8 mouse cellular contexts compared by ENCODE assay signal in the genomic region with DNA sequence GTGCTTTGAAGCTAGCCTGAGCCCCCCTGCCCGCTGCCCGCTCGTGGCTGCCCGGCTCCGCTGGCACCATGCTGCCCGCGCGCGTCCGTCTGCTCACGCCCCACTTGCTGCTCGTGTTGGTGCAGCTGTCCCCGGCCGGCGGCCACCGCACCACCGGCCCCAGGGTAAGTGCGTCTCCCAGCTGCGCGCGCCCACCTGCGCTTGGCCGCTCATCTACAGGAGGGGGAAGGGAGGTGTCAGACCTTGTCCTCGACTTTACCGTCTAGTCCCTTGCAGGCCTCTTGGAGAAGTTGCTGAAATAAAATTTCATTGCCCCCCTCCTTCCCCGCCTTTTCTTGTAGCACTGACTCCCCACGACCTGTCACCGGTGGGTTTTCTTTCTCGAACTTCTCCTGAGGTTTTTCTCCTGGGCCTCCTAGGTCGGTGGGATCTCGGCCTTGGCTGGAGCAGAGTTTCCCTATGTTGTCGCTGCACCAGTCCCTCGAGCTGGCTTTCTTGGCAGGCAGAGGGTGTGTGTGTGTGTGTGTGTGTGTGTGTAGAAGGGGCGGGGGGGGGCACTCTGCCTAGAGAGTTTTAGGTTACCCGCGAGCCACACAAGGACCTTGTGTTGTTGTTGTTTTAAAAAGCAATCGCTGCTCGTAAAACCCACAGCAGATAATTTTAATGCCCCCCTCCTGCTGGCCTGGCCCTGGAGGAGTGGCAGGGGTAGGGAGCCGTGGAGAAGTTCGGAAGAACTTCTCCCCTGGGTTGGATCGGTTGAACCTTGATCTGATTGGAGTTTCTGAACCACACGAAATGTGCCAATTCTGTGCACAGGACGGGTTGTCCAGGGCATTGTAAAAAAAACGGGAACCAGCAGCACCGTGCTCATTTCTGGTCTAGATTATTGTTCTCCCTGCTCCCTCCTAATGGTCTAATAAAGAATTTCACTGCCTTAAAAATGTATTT. TPM values are rescaled to one million over a fixed set of nuclear protein-coding genes. Genes with fewer than 3 reads are reported as not detected.
DNase-seq lines count a peak whose midpoint lies in the region; ATAC-seq and TF ChIP-seq lines count a peak whose summit lies in the region.

No protein-coding gene starts in this region.

- no peak for TF ChIP-seq CTCF in cerebellum, adult 2 months (IDR thresholded peaks at IDR 0.05; ENCODE audit: borderline replicate concordance, insufficient read depth, low read depth, low read length)

- H3K9ac ChIP-seq in heart, embryonic 13.5 days, result peak overlapping the region; percentile 80
- H3K9ac ChIP-seq in heart, embryonic 16.5 days (ENCODE audit: low read length), result peak overlapping the region; percentile 65
- peak overlapping the region; percentile 34; the same call in 1 of the 2 replicates for H3K9ac ChIP-seq in liver, embryonic 11.5 days (ENCODE audit: low read depth, low read length)
- peak overlapping the region; percentile 71 for H3K9ac ChIP-seq in stomach, embryonic 16.5 days (ENCODE audit: low read length)

- ATAC-seq in heart, embryonic 13.5 days (ENCODE audit: extremely low read depth, insufficient number of reproducible peaks, low FRiP score, low TSS enrichment), result no peak
- ATAC-seq in heart, embryonic 16.5 days (replicated peaks; ENCODE audit: extremely low read depth, insufficient read depth, low FRiP score), result peak; percentile 20
- ATAC-seq in liver, embryonic 11.5 days (replicated peaks; ENCODE audit: low FRiP score), result peak; percentile 31; the same call in 1 of the 2 replicates
- peak; percentile 19; the same call in 1 of the 2 replicates for ATAC-seq in stomach, embryonic 16.5 days (ENCODE audit: insufficient read depth, low FRiP score)

- no peak overlapping the region for H3K27ac ChIP-seq in heart, embryonic 13.5 days (replicated peaks)
- no peak overlapping the region for H3K27ac ChIP-seq in cerebellum, adult 2 months (ENCODE audit: insufficient read depth, low read length)
- no peak overlapping the region for H3K27ac ChIP-seq in heart, embryonic 16.5 days (ENCODE audit: low read length)
- no peak overlapping the region for H3K27ac ChIP-seq in liver, embryonic 11.5 days (ENCODE audit: low read depth, low read length)
- H3K27ac ChIP-seq in stomach, embryonic 16.5 days (ENCODE audit: low read length), result no peak overlapping the region; the same call in 1 of the 2 replicates

- intact Hi-C loops in heart, postnatal 25 days (cut with DNase I), result no loop called here

- H3K4me1 ChIP-seq in heart, embryonic 13.5 days, result peaks cover 17% of the 10 kb centered on the region
- H3K4me1 ChIP-seq in cerebellum, adult 2 months (ENCODE audit: control insufficient read depth, insufficient read depth, low read length), result peaks cover 6% of the 10 kb centered on the region
- no peaks in the 10 kb centered on the region for H3K4me1 ChIP-seq in heart, embryonic 16.5 days (ENCODE audit: control insufficient read depth, insufficient read depth, low read length)
- H3K4me1 ChIP-seq in liver, embryonic 11.5 days (replicated peaks; ENCODE audit: control insufficient read depth, insufficient read depth, low read length), result peaks cover 3% of the 10 kb centered on the region; the same call in 1 of the 2 replicates
- H3K4me1 ChIP-seq in stomach, embryonic 16.5 days (ENCODE audit: control insufficient read depth, insufficient read depth, low read length), result peaks cover 11% of the 10 kb centered on the region; the same call in 1 of the 2 replicates

- peaks cover 67% of the 10 kb centered on the region for H3K27me3 ChIP-seq in heart, embryonic 13.5 days (replicated peaks)
- no peaks in the 10 kb centered on the region for H3K27me3 ChIP-seq in cerebellum, adult 2 months (ENCODE audit: control insufficient read depth, insufficient read depth, low read length)
- peaks cover 36% of the 10 kb centered on the region for H3K27me3 ChIP-seq in heart, embryonic 16.5 days (ENCODE audit: control insufficient read depth, insufficient read depth, low read length)
- H3K27me3 ChIP-seq in liver, embryonic 11.5 days (replicated peaks; ENCODE audit: control insufficient read depth, insufficient read depth, low read length), result peaks cover 28% of the 10 kb centered on the region
- H3K27me3 ChIP-seq in stomach, embryonic 16.5 days (ENCODE audit: control insufficient read depth, insufficient read depth, low read length), result peaks cover 12% of the 10 kb centered on the region

- H3K4me3 ChIP-seq in heart, embryonic 13.5 days, result peak overlapping the region; percentile 73
- H3K4me3 ChIP-seq in cerebellum, adult 2 months (replicated peaks; ENCODE audit: insufficient read depth, low read depth, low read length), result peak overlapping the region; percentile 55
- peak overlapping the region; percentile 65 for H3K4me3 ChIP-seq in heart, embryonic 16.5 days (ENCODE audit: low read length)
- peak overlapping the region; percentile 60 for H3K4me3 ChIP-seq in liver, embryonic 11.5 days (ENCODE audit: low read depth, low read length)
- peak overlapping the region; percentile 57 for H3K4me3 ChIP-seq in stomach, embryonic 16.5 days (replicated peaks; ENCODE audit: low read length)

- H3K4me2 ChIP-seq in heart, embryonic 13.5 days, result peak overlapping the region; percentile 98
- peak overlapping the region; percentile 97 for H3K4me2 ChIP-seq in heart, embryonic 16.5 days (ENCODE audit: low read depth, low read length)
- peak overlapping the region; percentile 80 for H3K4me2 ChIP-seq in liver, embryonic 11.5 days
- H3K4me2 ChIP-seq in stomach, embryonic 16.5 days (ENCODE audit: low read depth, low read length), result peak overlapping the region; percentile 82

- H3K9me3 ChIP-seq in heart, embryonic 13.5 days, result no peaks in the 10 kb centered on the region
- H3K9me3 ChIP-seq in heart, embryonic 16.5 days (replicated peaks; ENCODE audit: control insufficient read depth, low read length), result no peaks in the 10 kb centered on the region
- H3K9me3 ChIP-seq in liver, embryonic 11.5 days (ENCODE audit: control insufficient read depth, low read length), result no peaks in the 10 kb centered on the region
- H3K9me3 ChIP-seq in stomach, embryonic 16.5 days (replicated peaks; ENCODE audit: control insufficient read depth, low read length), result no peaks in the 10 kb centered on the region

- TF ChIP-seq POLR2A in cerebellum, adult 2 months (IDR thresholded peaks at IDR 0.05; ENCODE audit: borderline replicate concordance, insufficient read depth, low read length), result no peak

- 7% methylated on average over 45 of the region's 45 CpGs for WGBS in heart, embryonic 13.5 days
- WGBS in cerebellum, adult 2 months, result 14% methylated on average over 45 of the region's 45 CpGs
- 5% methylated on average over 45 of the region's 45 CpGs for WGBS in heart, embryonic 16.5 days
- WGBS in liver, embryonic 11.5 days, result 7% methylated on average over 44 of the region's 45 CpGs
- 4% methylated on average over 45 of the region's 45 CpGs for WGBS in stomach, embryonic 16.5 days

- no peaks in the 10 kb centered on the region for H3K36me3 ChIP-seq in heart, embryonic 13.5 days
- no peaks in the 10 kb centered on the region for H3K36me3 ChIP-seq in heart, embryonic 16.5 days (ENCODE audit: control insufficient read depth, insufficient read depth)
- H3K36me3 ChIP-seq in liver, embryonic 11.5 days (ENCODE audit: control insufficient read depth, insufficient read depth, low read length), result no peaks in the 10 kb centered on the region
- no peaks in the 10 kb centered on the region for H3K36me3 ChIP-seq in stomach, embryonic 16.5 days (ENCODE audit: control insufficient read depth, insufficient read depth, low read length)

- no peak for DNase-seq in heart, postnatal 25 days (ENCODE audit: low spot score)
- peak; percentile 28 for DNase-seq in ES-CJ7 (ENCODE audit: low read depth, low spot score)
- DNase-seq in cerebellum, adult 2 months, result no peak
- DNase-seq in liver, embryonic 11.5 days (ENCODE audit: low spot score), result peak; percentile 48
- no peak for DNase-seq in frontal cortex, postnatal 14 days (ENCODE audit: low spot score in 2 of 2)

RNA-seq across cellular contexts. Expression of gene Smoc1, which starts 0.7 kb away (rescaled TPM):
- polyA plus RNA-seq in heart, embryonic 13.5 days (2015; fragmentation: Nextera tagmentation; extraction: Ambion mirVana), result 7.3 and 7.5 TPM in 2 replicates
- 1 to 10 TPM; 5.3 to 6.8 TPM for total RNA-seq in heart, postnatal 25 days (2021)
- 10.3 and 10.8 TPM in 2 replicates for polyA plus RNA-seq in cerebellum, adult 2 months (2012; rRNA removed)
- polyA plus RNA-seq in heart, embryonic 16.5 days (2015; fragmentation: Nextera tagmentation; extraction: Ambion mirVana), result 6.8 and 8.6 TPM in 2 replicates
- 10.9 and 12.7 TPM in 2 replicates for polyA plus RNA-seq in liver, embryonic 11.5 days (2014; fragmentation: Nextera tagmentation; extraction: Ambion mirVana)
- 6.9 and 7.9 TPM in 2 replicates for polyA plus RNA-seq in stomach, embryonic 16.5 days (2015; fragmentation: Nextera tagmentation; extraction: Ambion mirVana)

RNA-seq across cellular contexts. Expression of gene Slc10a1, which starts 58.8 kb away (rescaled TPM):
- polyA plus RNA-seq in heart, embryonic 13.5 days (2015; fragmentation: Nextera tagmentation; extraction: Ambion mirVana), result 0.47 and 0.61 TPM in 2 replicates
- total RNA-seq in heart, postnatal 25 days (2021), result not detected
- polyA plus RNA-seq in cerebellum, adult 2 months (2012; rRNA removed), result not detected in 2 replicates
- polyA plus RNA-seq in heart, embryonic 16.5 days (2015; fragmentation: Nextera tagmentation; extraction: Ambion mirVana), result 0.35 and 0.41 TPM in 2 replicates
- polyA plus RNA-seq in liver, embryonic 11.5 days (2014; fragmentation: Nextera tagmentation; extraction: Ambion mirVana), result 0.47 and 0.95 TPM in 2 replicates
- 0.84 and 1.3 TPM in 2 replicates for polyA plus RNA-seq in stomach, embryonic 16.5 days (2015; fragmentation: Nextera tagmentation; extraction: Ambion mirVana)

Comparison
In these comparisons a context has a peak if more than half of its experiments do, and no peak if none do; other contexts are left out.
1. DNase-seq: peak in ES-CJ7 (single experiment) and liver, embryonic 11.5 days (single experiment); none in heart, postnatal 25 days (single experiment), cerebellum, adult 2 months (0 of 2) and frontal cortex, postnatal 14 days (0 of 2).
2. Peak in every context shown above with its lines, with median percentiles within 50 percentile points of each other: H3K4me2 ChIP-seq, H3K4me3 ChIP-seq and H3K9ac ChIP-seq.